Mouse (Mus musculus): Measurements from ENCODE around the gene Ranbp10.
"Not testable (repeated sequence)": the region's sequence is repeated elsewhere in the genome, so short reads cannot be mapped to it uniquely, and the experiment has no call there.

Ranbp10 gene

DNA sequence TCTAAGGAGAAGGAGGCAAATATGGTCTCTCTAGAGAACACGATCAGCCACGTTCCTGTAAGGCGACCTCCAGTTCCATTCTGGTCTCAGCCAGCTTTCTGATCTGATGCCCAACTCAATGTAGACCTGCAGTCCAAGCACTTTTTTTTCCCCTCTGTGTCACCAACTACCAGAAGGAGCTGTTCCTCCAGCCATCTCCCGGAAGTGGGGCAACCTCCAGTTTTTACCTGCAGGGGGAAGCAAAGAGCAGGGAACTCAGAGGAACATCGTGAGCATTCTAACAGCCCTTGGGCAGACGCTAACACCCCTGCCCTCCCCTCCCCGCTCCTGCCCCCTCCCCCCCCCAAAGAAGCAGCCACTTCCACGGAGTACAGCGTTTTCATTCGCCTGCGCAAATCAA lies 8.2 kb upstream of the Ranbp10 start:
- peak; percentile 52 for DNase-seq (ENCODE audit: low read depth, low spot score)

DNA sequence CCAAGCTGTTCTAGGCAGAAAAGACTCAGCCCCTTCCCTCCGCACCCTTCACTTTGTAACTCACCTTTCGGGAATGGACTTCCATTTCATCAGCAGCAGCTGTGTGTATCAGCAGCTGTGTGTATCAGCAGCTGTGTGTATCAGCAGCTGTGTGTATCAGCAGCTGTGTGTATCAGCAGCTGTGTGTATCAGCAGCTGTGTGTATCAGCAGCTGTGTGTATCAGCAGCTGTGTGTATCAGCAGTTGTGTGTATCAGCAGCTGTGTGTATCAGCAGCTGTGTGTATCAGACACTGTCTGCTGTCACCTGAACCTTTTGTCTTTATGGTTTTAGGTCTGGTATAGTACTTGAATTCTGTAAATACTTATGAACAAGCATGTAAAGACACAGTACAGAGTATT lies 6.6 kb upstream of the Ranbp10 start:
- not testable (repeated sequence) for DNase-seq (ENCODE audit: low read depth, low spot score)

DNA sequence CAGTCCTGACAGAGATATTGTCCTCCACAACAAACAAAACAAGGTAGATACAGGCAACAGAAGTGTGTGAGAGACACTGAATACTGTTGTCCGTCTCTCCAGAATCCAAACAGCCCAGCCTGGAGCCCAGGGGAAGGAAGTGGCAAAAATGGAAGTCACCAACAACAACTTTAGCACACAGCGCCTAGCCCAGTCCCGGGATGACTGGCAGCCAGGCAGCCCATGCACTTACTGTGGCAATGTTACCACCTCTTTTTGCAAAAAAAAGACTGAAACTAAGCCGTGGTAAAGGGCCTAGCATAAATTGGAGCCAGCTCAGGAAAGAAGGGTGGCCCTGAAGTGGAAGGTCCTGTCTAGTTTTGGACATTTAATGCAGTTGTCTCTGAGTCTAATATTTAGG lies 771 bp downstream of the Ranbp10 start:
- DNase-seq (ENCODE audit: low read depth, low spot score), result no peak

DNA sequence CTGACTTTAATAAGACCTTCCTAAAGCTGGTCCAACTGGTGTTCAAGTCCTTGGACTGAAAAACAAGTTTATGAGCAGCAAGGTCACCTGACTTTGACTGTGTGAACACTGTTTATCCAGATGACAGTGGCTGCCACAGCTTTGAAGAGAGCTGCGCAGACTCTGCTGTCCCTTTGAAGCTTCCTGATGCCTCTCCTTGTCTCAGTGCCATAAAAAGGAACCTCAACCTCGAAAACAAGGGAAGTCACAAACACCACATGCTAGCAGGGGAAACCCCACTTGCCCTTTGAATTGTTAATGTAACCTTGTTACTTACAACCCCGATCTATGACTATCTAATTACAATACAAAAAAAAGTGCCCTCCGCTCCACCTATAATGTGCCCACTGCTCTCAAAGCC lies 1.6 kb downstream of the Ranbp10 start:
- no peak for DNase-seq (ENCODE audit: low read depth, low spot score)

DNA sequence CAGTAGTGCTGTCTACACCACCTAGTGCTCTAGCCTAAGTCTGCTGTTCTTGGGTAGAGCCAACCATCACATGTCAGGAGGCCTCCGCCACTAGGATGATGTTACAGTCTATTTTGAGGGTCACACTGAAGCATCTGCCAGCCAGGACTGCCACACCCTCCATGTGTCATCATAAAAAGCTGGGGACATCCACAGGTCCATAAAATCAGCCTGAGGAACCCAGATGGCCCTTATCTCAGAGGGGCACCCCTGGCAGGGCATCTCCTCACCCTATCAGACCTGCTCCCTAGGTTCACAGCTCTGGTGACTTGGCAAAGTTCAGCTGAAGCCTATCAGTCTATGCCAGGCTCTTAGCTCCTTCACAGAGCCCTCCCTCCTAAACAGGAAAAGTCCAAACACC lies 6.2 kb downstream of the Ranbp10 start:
- no peak for DNase-seq (ENCODE audit: low read depth, low spot score)

DNA sequence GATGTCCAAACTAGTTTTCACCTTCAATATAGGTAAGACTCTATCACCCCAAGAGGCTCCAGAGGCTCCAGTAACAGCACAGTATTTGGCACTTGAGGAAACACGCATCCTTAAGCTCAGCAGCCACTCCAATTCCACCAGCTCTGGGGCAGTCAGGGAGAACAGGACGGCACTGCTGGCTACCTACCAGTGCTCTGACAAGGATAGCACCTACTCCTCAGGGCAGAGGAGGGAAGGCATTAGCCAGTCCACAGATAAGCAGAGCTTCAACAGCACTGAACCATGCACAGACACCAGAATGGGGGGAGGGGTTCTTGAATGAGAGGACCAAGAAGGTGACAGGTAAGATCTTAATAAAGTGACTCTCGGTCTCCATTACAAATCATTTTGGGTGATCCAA lies 7.5 kb downstream of the Ranbp10 start:
- DNase-seq (ENCODE audit: low read depth, low spot score), result no peak

DNA sequence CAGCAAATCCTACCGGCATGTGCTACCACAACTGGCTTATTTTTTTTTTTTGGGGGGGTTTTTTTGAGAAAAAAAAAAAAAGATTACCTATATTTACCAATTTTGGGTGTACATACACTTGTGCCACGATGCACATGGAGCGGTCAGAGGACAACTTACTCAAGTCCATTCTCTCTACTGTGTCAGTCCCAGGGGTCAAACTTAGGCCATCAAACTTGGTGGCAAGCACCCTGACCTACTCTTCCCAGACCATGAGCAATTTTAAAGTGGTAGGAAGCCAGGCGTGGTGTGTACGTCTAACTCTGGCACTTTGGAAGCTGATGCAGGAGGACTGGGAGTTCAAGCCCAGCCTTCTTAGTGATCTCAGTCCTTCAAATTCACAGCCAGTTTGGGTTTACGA lies 13.9 kb downstream of the Ranbp10 start:
- DNase-seq (ENCODE audit: low read depth, low spot score), result no peak

DNA sequence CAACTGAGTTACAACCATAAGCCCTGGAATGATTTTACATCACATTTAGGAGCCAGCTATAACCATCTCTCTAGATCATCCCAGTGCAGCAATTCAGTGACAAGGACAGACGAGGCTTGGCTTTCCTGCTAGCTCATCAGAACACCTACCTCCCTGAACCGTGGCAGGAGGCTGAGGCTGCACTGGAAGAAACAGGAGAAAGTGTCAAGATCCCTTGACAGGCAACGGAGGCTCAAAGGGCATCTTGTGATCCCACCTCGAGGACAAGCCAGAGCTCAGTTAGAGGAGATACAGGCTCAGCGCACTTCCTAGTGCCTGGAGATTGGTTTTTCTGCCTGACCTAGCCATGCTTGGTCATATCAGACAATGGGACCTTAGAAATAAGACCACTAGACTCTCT lies 14.6 kb downstream of the Ranbp10 start:
- no peak for DNase-seq (ENCODE audit: low read depth, low spot score)

DNA sequence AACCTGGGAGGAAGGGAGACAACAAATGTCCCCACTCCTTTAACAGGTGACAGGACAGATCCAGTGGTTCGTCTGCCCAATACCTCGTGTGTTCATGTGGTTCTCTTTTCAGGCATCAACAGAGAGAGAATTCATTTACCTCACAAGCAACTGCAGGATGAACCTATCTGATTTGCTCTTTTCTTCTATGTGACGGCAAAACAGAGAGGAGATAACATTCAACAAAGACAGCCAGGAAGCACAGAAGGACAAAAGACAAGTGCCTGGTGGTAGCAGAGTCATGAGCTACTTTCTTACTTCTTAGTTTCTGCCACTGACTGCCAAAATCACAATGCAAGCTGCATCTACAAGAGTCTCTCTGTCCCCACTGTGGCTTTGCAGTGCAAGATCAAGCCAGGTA lies 15.6 kb downstream of the Ranbp10 start:
- no peak for DNase-seq (ENCODE audit: low read depth, low spot score)

DNA sequence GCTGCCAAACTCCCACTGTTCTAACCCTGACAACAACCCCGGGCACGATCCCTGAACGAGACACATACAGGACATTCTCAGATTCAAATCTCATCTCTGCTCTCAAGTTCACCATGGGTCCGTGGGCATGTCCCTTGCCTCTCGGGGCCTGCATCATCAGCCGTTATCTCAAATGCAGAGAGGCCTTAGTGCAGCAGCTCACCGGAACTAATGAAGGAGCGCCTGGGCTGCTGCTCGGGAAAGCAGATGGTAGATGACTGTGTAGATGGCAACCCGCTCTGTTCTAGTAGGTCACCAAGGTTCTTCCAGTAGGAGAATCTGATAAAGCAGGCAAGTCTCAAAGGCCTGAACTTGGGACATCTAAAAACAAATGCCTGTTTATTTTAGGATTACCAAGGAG lies 16.1 kb downstream of the Ranbp10 start:
- no peak for DNase-seq (ENCODE audit: low read depth, low spot score)

DNA sequence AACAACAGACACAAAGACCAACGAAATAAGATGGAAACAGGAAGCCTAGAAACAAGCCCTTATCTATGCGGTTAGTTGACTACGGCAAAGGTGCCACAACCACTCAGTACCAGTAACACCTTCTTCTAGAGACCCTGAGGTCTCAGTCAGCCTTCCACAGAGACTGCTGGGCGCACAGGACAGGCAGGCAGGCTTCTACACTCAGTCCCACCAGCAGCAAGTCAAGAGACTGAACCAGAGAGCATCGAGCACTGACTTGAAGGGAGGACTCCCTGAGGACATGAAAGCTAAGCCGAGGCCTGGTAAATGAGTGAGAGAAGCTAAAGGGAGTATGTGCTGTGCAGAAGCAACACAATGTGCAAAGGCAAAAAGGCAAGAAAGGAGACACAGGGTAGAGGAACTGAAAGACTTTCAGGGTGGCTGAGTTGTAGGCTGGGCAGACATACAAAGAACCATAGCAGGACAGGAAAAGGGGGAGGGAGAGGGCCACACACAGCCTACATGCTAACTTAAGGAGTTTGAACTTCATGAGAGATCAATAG lies 16.8 kb downstream of the Ranbp10 start:
- no peak for DNase-seq (ENCODE audit: low read depth, low spot score)

DNA sequence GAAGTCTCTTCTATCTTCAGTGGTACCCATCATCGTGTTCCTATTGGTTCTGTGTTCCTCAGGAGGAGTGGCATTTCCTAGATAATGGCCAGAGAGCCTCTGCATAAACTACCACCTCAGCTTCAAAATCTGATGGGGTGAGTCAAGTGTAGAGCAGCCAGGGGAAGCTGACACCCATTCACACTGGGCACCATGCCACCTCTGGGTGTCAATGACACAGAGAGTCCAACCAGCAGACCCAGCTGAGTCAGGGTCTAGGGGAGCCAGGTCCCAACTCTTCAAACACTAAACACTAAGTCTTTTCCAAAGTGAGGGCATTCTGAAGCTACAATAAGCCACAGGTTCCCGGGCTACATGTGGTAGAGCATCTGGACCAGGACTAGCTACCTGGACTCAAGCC lies 18.7 kb downstream of the Ranbp10 start:
- DNase-seq (ENCODE audit: low read depth, low spot score), result no peak

DNA sequence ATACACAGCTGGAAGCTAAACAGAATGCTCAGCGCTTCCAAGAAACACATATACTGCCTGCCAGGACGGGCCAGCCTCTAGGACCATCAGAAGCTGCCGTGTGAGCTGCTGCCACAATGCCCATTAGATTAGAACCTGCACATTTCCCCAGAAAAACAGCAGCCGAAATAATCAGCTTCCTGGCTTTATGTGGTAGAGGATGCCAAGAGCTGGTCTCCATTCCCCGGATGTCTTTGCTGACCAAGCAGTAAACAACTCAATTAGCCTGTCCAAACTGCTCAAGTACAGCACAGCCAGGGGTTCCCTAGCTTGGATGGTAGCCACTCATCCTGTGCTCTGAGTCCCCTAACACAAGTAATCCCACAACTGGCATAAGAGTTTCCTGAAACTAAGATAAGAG lies 19.4 kb downstream of the Ranbp10 start:
- no peak for DNase-seq (ENCODE audit: low read depth, low spot score)

DNA sequence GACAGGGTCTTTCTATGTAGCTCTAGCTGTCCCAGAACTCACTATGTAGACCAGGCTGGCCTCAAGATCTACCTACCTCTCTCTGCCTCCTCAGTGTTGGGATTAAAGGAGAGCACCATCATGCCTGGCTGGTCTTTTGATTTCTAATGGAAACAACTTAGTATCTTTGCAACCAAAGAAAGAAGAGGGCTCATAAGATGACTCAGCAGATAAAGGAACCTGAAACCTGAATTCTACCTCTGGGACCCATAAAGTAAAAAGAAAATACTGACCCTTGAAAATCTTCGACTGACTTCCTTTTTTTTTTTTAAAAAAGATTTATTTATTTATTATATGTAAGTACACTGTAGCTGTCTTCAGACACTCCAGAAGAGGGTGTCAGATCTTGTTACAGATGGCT lies 21.2 kb downstream of the Ranbp10 start:
- DNase-seq (ENCODE audit: low read depth, low spot score), result no peak

DNA sequence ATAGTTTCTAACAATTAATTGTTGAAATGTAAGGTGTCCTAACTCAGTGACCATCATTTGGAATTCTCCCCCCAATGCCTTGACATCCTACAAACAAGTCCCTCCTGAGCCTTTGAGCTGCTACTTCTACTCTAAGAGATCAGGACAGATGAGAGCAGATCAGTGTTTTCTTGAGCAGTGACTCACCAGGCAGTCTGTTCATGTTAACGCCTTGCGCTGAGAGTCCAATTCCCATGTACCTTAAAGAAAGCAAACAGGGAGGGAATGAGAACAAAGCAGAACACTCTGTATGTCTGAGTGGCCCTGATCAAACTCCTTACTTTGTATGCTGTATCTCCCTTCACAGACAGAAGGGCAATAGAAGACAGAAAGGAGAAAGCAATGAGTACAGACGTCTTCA lies 21.8 kb downstream of the Ranbp10 start:
- no peak for DNase-seq (ENCODE audit: low read depth, low spot score)

DNA sequence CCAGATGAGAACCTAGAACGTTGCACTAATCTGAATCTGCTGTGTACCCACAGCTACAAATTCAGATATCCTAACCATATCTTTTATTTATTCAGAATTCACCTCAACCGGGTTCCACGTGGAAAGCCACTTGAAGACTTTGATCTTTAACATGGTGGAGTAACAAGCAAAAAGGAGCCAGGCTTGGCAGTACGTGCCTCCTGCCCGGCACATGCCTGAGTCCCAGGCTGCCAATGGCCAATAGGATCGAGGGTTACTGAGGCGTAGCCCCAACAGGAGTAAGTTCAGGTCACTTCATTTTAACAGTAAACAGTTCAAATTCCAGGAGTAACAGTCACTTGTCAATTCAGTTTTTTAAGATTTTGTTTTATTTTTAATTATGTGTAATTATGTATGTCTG lies 22.4 kb downstream of the Ranbp10 start:
- DNase-seq (ENCODE audit: low read depth, low spot score), result no peak

DNA sequence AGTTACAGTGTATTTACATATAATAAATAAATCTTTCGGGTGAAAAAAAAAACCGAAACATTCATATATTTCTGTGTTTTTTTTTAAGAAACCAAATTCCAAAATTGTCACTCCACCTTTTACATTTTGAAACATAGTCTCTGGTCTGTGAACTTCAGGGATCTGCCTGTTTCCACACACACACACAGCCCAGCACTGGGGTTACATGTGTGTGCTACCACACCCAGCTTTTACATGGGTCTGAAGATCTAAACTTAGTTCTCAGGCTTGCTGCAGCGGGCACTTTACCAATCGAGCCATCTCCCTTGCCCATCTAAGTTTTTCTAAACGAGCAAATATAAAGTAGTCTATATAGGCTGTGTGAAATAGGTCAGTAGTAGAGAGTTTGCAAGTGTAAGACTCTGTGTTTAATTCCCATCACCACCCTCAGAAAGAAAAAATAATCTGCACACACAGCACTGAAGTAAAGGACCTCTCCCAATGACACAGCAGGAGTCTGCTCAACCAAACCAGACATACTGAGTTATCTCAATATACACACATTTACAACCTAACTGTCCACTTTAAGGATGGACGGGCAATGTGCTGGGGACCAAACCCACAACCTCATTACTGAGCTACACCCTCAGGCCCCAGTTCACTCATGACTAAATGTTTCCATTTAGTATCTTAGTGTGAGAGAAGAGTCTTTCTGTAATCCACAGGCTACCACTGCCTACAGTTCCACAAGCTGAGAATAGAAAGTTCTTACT lies 25.8 kb downstream of the Ranbp10 start:
- DNase-seq (ENCODE audit: low read depth, low spot score), result no peak

DNA sequence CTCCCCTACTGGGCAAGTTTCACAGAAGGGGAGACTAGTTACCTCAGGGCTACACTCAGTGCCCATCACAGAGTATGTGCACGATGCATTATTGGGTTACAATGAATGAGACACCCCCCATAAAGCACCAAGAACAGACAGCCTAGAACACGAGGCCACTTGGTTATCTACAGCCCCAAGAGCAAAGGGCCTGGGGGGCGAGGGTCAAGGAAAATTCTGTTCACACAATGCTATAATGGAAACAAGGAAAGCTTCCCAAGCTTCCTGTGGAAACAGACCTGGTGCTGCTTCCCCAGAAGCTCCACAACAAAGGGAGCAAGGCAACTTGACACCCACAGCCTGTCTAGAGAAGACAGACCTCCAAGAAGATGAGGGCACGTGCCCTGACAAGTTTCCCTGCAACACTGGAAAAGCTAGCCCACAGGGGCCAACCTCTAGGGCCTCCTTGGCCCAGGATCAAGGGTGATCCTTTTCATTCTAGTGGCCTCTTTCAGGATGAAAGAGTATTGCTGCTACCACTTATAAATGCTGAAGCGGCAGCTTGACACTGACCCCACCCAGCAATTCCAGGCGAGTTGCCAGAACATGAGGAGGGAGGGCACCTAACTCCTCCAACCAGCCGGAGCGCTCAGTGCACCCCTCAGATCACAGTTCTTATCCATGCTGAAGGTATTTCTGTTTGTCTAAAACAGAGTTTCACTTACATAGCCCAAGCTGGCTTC lies 27.9 kb downstream of the Ranbp10 start:
- no peak for DNase-seq (ENCODE audit: low read depth, low spot score)

DNA sequence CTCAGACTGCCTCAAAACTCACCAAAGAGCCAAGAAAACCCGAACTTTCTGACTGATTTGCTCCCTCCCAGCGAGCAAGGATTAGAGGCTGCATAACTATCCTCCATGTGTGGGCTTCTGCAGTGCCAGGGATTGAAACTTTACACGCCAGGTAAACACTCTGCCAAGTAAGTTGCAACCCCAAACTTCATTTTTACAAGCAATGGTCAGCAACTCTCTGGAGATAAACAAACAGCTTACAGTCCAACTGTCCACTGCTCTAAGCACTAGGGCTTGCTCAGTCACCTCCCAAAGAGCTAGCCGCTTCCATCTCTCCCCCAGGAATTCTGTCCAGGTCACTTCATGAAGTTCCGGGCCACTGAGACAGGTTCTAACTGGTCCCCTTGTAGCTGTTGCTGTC lies 28.7 kb downstream of the Ranbp10 start:
- DNase-seq (ENCODE audit: low read depth, low spot score), result no peak

DNA sequence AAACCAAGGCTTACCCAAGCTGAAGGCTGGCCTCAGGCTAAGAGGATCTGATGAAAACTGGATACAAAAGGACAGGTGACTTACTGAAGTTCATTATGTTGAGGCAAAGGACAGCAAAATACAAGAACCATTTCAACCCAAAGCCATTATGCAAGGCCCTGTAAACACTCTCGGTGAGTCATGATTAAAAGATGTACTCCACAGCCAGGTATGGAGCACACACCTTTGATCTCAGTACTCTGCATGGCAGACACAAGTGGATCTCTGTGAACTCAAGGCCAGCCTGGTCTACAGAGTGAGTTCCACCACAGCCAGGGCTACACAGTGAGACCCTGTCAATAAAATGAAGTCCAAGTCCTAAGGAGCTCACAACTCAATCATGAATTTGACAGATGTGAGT lies 31.4 kb downstream of the Ranbp10 start:
- DNase-seq (ENCODE audit: low read depth, low spot score), result no peak

DNA sequence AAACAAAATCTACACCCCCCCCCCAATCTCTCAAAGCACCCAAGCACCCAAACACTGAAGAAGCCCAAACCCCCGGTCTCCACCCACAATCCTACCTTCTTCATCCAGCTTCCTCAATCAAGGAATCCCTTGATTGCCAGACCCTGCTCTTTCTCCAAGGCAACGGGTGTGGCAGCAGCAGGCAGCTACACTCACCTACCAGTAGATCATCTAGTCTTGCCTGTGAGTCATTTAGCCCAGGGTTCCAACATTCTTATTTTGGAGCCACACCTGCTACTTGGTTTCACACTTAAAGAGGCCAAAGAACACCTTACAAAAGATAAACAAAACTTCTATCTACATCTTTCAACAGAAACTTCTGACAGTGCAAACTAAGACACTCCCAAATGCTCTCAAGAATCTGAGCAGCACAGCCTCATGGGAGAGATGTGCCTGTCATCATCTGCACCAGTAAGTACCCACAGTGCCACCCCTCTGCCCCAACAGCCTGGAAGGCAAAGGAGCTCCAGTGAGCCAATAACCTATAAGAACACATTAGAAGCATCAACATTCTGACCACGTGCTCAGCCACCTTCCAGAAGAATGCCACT lies 33.0 kb downstream of the Ranbp10 start:
- no peak for DNase-seq (ENCODE audit: low read depth, low spot score)

DNA sequence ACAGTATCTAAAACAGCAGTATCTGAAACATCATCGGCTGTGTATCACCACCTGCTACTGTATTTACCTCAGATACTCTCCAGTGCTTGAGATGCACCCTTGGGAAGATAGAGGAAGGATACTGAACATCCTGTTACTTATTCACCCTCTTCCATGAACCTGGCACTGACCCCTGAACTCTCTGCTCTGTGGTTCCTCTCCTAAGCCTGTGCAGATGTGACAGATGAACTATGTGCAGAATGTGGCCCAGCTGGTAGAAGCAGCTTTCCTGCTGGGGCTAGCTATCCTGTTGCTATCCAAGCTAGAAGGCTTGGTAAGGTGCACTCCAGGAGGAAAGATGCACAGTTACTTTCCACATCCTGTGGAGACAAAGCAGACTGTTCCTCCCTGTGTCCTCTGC lies 33.8 kb downstream of the Ranbp10 start:
- no peak for DNase-seq (ENCODE audit: low read depth, low spot score)

DNA sequence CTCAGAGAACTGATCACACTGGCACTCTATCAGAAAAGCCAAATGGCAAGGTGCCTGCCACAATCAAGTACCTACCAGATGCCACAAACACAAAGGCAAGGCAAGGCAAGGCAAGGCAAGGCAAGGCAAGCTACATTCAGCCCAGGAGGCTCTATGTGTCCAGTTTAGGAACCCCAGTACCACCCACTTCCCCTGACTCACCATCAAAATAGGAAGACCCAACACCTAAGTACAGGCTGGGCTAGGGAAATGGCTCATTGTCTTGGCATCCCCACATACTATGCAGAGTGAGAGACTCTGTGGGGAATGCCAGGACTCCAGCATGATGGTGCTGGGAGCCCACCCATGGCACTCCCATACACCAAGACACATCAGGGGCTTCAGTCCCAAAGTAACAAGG lies 37.5 kb downstream of the Ranbp10 start:
- DNase-seq (ENCODE audit: low read depth, low spot score), result no peak

All from forelimb bud, embryonic 11.5 days (tissue).